Mouse (Mus musculus) midbrain, embryonic 12.5 days (tissue): ENCODE data around the gene Ttc23. TPM values are rescaled to one million over a fixed set of nuclear protein-coding genes. Genes with fewer than 3 reads are reported as not detected.

Experiments used
- ATAC-seq: fragments of 200-750 bp; cut with Nextera tagmentation; 2 replicates; pipeline ENCODE4 v1.8.0; 2017; ENCODE audit warnings: low read depth, moderate TSS enrichment, moderate library complexity; ENCODE audit not compliant: low FRiP score
- H3K27ac ChIP-seq: fragments of 300-500 bp; sonication (generic); replicated peaks from 2 replicates; pipeline ENCODE4 v1.5.1; 2016; ENCODE audit warnings: mild to moderate bottlenecking
- H3K27me3 ChIP-seq: fragments of 300-500 bp; sonication (generic); 2 replicates; pipeline ENCODE4 v1.6.1; 2016; ENCODE audit warnings: mild to moderate bottlenecking
- H3K36me3 ChIP-seq: fragments of 300-500 bp; sonication (generic); 2 replicates; pipeline ENCODE4 v1.6.1; 2016
- H3K4me1 ChIP-seq: fragments of 300-500 bp; sonication (generic); 2 replicates; pipeline ENCODE4 v1.6.1; 2016
- H3K4me2 ChIP-seq: fragments of 300-500 bp; sonication (generic); replicated peaks from 2 replicates; pipeline ENCODE4 v1.6.1; 2016; ENCODE audit warnings: mild to moderate bottlenecking, moderate library complexity
- H3K4me3 ChIP-seq: fragments of 300-500 bp; sonication (generic); 2 replicates; pipeline ENCODE4 v1.5.1; 2016; ENCODE audit warnings: mild to moderate bottlenecking
- H3K9ac ChIP-seq: fragments of 300-500 bp; sonication (generic); replicated peaks from 2 replicates; pipeline ENCODE4 v1.6.1; 2016; ENCODE audit warnings: mild to moderate bottlenecking, moderate library complexity
- H3K9me3 ChIP-seq: fragments of 300-500 bp; sonication (generic); 2 replicates; pipeline ENCODE4 v1.6.1; 2016; ENCODE audit warnings: mild to moderate bottlenecking
- WGBS: fragments of 180-500 bp; shearing (Covaris S2); methylation state at CpG from one replicate; pipeline ENCODE4 v1.1.7; 2016; 5-methylcytosine and 5-hydroxymethylcytosine counted together
- polyA plus RNA-seq: library from polyadenylated mRNA; unstranded; fragments of >200 nt; fragmentation: Nextera tagmentation; extraction: Ambion mirVana; gene quantifications from 2 replicates; pipeline ENCODE4 v1.2.1, GENCODE M21; 2016

The Ttc23 gene
- polyA plus RNA-seq, 1 experiment from 2014 or later = 28.8 TPM

GRCm38 (mm10) chr7:67728203-67728602, 81.0 kb downstream of the Ttc23 start:
- no peak for ATAC-seq
- Histone ChIP-seq H3K4me2 (no peak overlapping the region), H3K4me3 (no peak overlapping the region), H3K27me3 (no peaks in the 10 kb centered on the region), H3K27ac (no peak overlapping the region), H3K4me1 (no peaks in the 10 kb centered on the region), H3K36me3 (peaks cover 21% of the 10 kb centered on the region), H3K9me3 (no peaks in the 10 kb centered on the region), H3K9ac (no peak overlapping the region)
- WGBS = 95% methylated on average over 4 of the region's 4 CpGs

- no peaks in the 10 kb centered on the region for H3K9me3 ChIP-seq
- H3K4me2 ChIP-seq = no peak overlapping the region
- WGBS = 96% methylated on average over 4 of the region's 4 CpGs
- H3K36me3 ChIP-seq = peaks cover 21% of the 10 kb centered on the region
- H3K9ac ChIP-seq = no peak overlapping the region
- H3K27me3 ChIP-seq = no peaks in the 10 kb centered on the region
- ATAC-seq = no peak
- no peaks in the 10 kb centered on the region for H3K4me1 ChIP-seq
- H3K4me3 ChIP-seq = no peak overlapping the region
- H3K27ac ChIP-seq = no peak overlapping the region
Measured at GRCm38 (mm10) chr7:67728809-67729208, 81.6 kb downstream of the Ttc23 start.

- H3K27ac ChIP-seq = no peak overlapping the region
- 79% methylated on average over 5 of the region's 5 CpGs for WGBS
- peaks cover 21% of the 10 kb centered on the region for H3K36me3 ChIP-seq
- H3K9ac ChIP-seq = no peak overlapping the region
- no peak overlapping the region for H3K4me2 ChIP-seq
- H3K9me3 ChIP-seq = no peaks in the 10 kb centered on the region
- H3K4me1 ChIP-seq = no peaks in the 10 kb centered on the region
- no peak for ATAC-seq
- H3K27me3 ChIP-seq = no peaks in the 10 kb centered on the region
- H3K4me3 ChIP-seq = no peak overlapping the region
Measured at GRCm38 (mm10) chr7:67730431-67731110, 83.4 kb downstream of the Ttc23 start.

GRCm38 (mm10) chr7:67732276-67732675, 85.1 kb downstream of the Ttc23 start:
- no peak overlapping the region for H3K27ac ChIP-seq
- H3K4me2 ChIP-seq = no peak overlapping the region
- no peaks in the 10 kb centered on the region for H3K27me3 ChIP-seq
- no peak overlapping the region for H3K4me3 ChIP-seq
- no peak for ATAC-seq
- no peak overlapping the region for H3K9ac ChIP-seq
- no peaks in the 10 kb centered on the region for H3K9me3 ChIP-seq
- H3K4me1 ChIP-seq = peaks cover 3% of the 10 kb centered on the region; the same call in 1 of the 2 replicates
- peaks cover 10% of the 10 kb centered on the region; the same call in 1 of the 2 replicates for H3K36me3 ChIP-seq
- 80% methylated on average over 4 of the region's 4 CpGs for WGBS

GRCm38 (mm10) chr7:67740382-67740781, 93.2 kb downstream of the Ttc23 start:
- peaks cover 3% of the 10 kb centered on the region; the same call in 1 of the 2 replicates for H3K4me1 ChIP-seq
- no peak overlapping the region for H3K9ac ChIP-seq
- H3K27ac ChIP-seq = no peak overlapping the region
- ATAC-seq = no peak
- no peak overlapping the region for H3K4me2 ChIP-seq
- H3K9me3 ChIP-seq = no peaks in the 10 kb centered on the region
- H3K4me3 ChIP-seq = no peak overlapping the region
- H3K36me3 ChIP-seq = no peaks in the 10 kb centered on the region
- no peaks in the 10 kb centered on the region for H3K27me3 ChIP-seq
- WGBS = 90% methylated on average over 4 of the region's 4 CpGs

GRCm38 (mm10) chr7:67740796-67741195, 93.6 kb downstream of the Ttc23 start:
- H3K27ac ChIP-seq = no peak overlapping the region
- 82% methylated on average over 5 of the region's 5 CpGs for WGBS

GRCm38 (mm10) chr7:67741706-67742105, 94.5 kb downstream of the Ttc23 start:
- H3K4me3 ChIP-seq = no peak overlapping the region
- ATAC-seq = no peak
- no peak overlapping the region for H3K4me2 ChIP-seq
- WGBS = 82% methylated on average over 7 of the region's 7 CpGs
- no peaks in the 10 kb centered on the region for H3K36me3 ChIP-seq
- no peaks in the 10 kb centered on the region for H3K9me3 ChIP-seq
- H3K27me3 ChIP-seq = no peaks in the 10 kb centered on the region
- no peak overlapping the region for H3K9ac ChIP-seq
- no peaks in the 10 kb centered on the region for H3K4me1 ChIP-seq
- H3K27ac ChIP-seq = no peak overlapping the region

More at GRCm38 (mm10) chr7:67740796-67741195, 93.6 kb downstream of the Ttc23 start:
- ATAC-seq = no peak
- H3K4me2 ChIP-seq = no peak overlapping the region
- no peaks in the 10 kb centered on the region for H3K9me3 ChIP-seq
- no peak overlapping the region for H3K4me3 ChIP-seq
- H3K36me3 ChIP-seq = no peaks in the 10 kb centered on the region
- peaks cover 3% of the 10 kb centered on the region; the same call in 1 of the 2 replicates for H3K4me1 ChIP-seq
- no peaks in the 10 kb centered on the region for H3K27me3 ChIP-seq
- H3K9ac ChIP-seq = no peak overlapping the region

GRCm38 (mm10) chr7:67747731-67748305, 100.6 kb downstream of the Ttc23 start:
- H3K27me3 ChIP-seq = no peaks in the 10 kb centered on the region
- H3K9ac ChIP-seq = no peak overlapping the region
- H3K9me3 ChIP-seq = no peaks in the 10 kb centered on the region
- H3K4me3 ChIP-seq = no peak overlapping the region
- no peak for ATAC-seq
- no peak overlapping the region for H3K27ac ChIP-seq
- no peaks in the 10 kb centered on the region for H3K4me1 ChIP-seq
- H3K36me3 ChIP-seq = no peaks in the 10 kb centered on the region
- no peak overlapping the region for H3K4me2 ChIP-seq
- WGBS = 94% methylated on average over 4 of the region's 4 CpGs

- Histone ChIP-seq H3K4me2 (no peak overlapping the region), H3K4me3 (no peak overlapping the region), H3K4me1 (no peaks in the 10 kb centered on the region), H3K36me3 (no peaks in the 10 kb centered on the region), H3K9ac (no peak overlapping the region), H3K9me3 (no peaks in the 10 kb centered on the region), H3K27me3 (no peaks in the 10 kb centered on the region), H3K27ac (no peak overlapping the region)
- ATAC-seq = no peak
- 85% methylated on average over 4 of the region's 4 CpGs for WGBS
Measured at GRCm38 (mm10) chr7:67749441-67750239, 102.4 kb downstream of the Ttc23 start.

- Histone ChIP-seq H3K9ac (no peak overlapping the region), H3K36me3 (no peaks in the 10 kb centered on the region), H3K4me2 (no peak overlapping the region), H3K4me1 (peaks cover 18% of the 10 kb centered on the region), H3K9me3 (no peaks in the 10 kb centered on the region), H3K27ac (no peak overlapping the region), H3K27me3 (peaks cover 32% of the 10 kb centered on the region), H3K4me3 (no peak overlapping the region)
- 76% methylated on average over 11 of the region's 11 CpGs for WGBS
- no peak for ATAC-seq
Measured at GRCm38 (mm10) chr7:67754606-67755005, 107.4 kb downstream of the Ttc23 start.

GRCm38 (mm10) chr7:67755366-67755765, 108.2 kb downstream of the Ttc23 start:
- Histone ChIP-seq H3K36me3 (no peaks in the 10 kb centered on the region), H3K4me3 (no peak overlapping the region), H3K4me1 (peaks cover 18% of the 10 kb centered on the region), H3K4me2 (no peak overlapping the region), H3K27ac (no peak overlapping the region), H3K9ac (no peak overlapping the region), H3K9me3 (no peaks in the 10 kb centered on the region), H3K27me3 (peaks cover 37% of the 10 kb centered on the region)
- no peak for ATAC-seq
- WGBS = 79% methylated on average over 7 of the region's 7 CpGs

GRCm38 (mm10) chr7:67756636-67757035, 109.4 kb downstream of the Ttc23 start:
- no peak for ATAC-seq
- WGBS = 65% methylated on average over 5 of the region's 5 CpGs

More at GRCm38 (mm10) chr7:67756636-67757035, 109.4 kb downstream of the Ttc23 start:
- no peak overlapping the region for H3K27ac ChIP-seq
- H3K4me2 ChIP-seq = no peak overlapping the region
- H3K4me3 ChIP-seq = no peak overlapping the region
- no peaks in the 10 kb centered on the region for H3K9me3 ChIP-seq
- no peaks in the 10 kb centered on the region for H3K36me3 ChIP-seq
- no peak overlapping the region for H3K9ac ChIP-seq
- peaks cover 44% of the 10 kb centered on the region for H3K27me3 ChIP-seq
- H3K4me1 ChIP-seq = peaks cover 18% of the 10 kb centered on the region
